Mouse (Mus musculus): ENCODE measurements around the gene Tmie.
A peak's percentile ranks its signal among the peaks of the same experiment; 100 is the strongest.

Tmie gene

GRCm38 (mm10) chr9:110888935-110889334, 9.0 kb upstream of the Tmie start:
- no peak for DNase-seq (ENCODE audit: low read depth)

- DNase-seq (ENCODE audit: low read depth) = no peak
Measured at GRCm38 (mm10) chr9:110887388-110888303, 7.7 kb upstream of the Tmie start.

- DNase-seq (ENCODE audit: low read depth) = no peak
Measured at GRCm38 (mm10) chr9:110881953-110882352, 2.0 kb upstream of the Tmie start.

- DNase-seq (ENCODE audit: low read depth) = no peak
Measured at GRCm38 (mm10) chr9:110880772-110881171, 859 bp upstream of the Tmie start.

GRCm38 (mm10) chr9:110879191-110879920, 557 bp downstream of the Tmie start, which contains the start of gene Als2cl:
Gene Als2cl (plus strand): TSS chr9:110879870.
- DNase-seq (ENCODE audit: low read depth) = no peak

- DNase-seq (ENCODE audit: low read depth) = peak; percentile 34
Measured at GRCm38 (mm10) chr9:110877888-110878287, 2.0 kb downstream of the Tmie start.

- no peak for DNase-seq (ENCODE audit: low read depth)
Measured at GRCm38 (mm10) chr9:110877353-110877752, 2.6 kb downstream of the Tmie start.

GRCm38 (mm10) chr9:110875288-110875695, 4.6 kb downstream of the Tmie start:
- no peak for DNase-seq (ENCODE audit: low read depth)

GRCm38 (mm10) chr9:110874660-110875191, 5.2 kb downstream of the Tmie start:
- DNase-seq (ENCODE audit: low read depth) = no peak

GRCm38 (mm10) chr9:110873681-110874659, 5.9 kb downstream of the Tmie start:
- DNase-seq (ENCODE audit: low read depth) = no peak

GRCm38 (mm10) chr9:110871030-110871429, 8.9 kb downstream of the Tmie start:
- peak; percentile 67 for DNase-seq (ENCODE audit: low read depth)

- no peak for DNase-seq (ENCODE audit: low read depth)
Measured at GRCm38 (mm10) chr9:110858967-110859596, 20.8 kb downstream of the Tmie start.

- DNase-seq (ENCODE audit: low read depth) = no peak
Measured at GRCm38 (mm10) chr9:110858523-110858922, 21.4 kb downstream of the Tmie start.

- no peak for DNase-seq (ENCODE audit: low read depth)
Measured at GRCm38 (mm10) chr9:110857781-110858472, 22.0 kb downstream of the Tmie start, which contains the start of gene Prss50. Gene Prss50 (plus strand): TSS chr9:110857967.

- no peak for DNase-seq (ENCODE audit: low read depth)
Measured at GRCm38 (mm10) chr9:110856920-110857319, 23.0 kb downstream of the Tmie start.

GRCm38 (mm10) chr9:110855903-110856302, 24.0 kb downstream of the Tmie start:
- no peak for DNase-seq (ENCODE audit: low read depth)

GRCm38 (mm10) chr9:110849162-110849561, 30.8 kb downstream of the Tmie start:
- DNase-seq (ENCODE audit: low read depth) = peak; percentile 63

- DNase-seq (ENCODE audit: low read depth) = no peak
Measured at GRCm38 (mm10) chr9:110844206-110844605, 35.7 kb downstream of the Tmie start, which contains the start of gene Prss46. Gene Prss46 (plus strand): TSS chr9:110844506.

GRCm38 (mm10) chr9:110841438-110841837, 38.5 kb downstream of the Tmie start:
- peak; percentile 21 for DNase-seq (ENCODE audit: low read depth)

- no peak for DNase-seq (ENCODE audit: low read depth)
Measured at GRCm38 (mm10) chr9:110840905-110841304, 39.0 kb downstream of the Tmie start.

Data from NIH3T3 (cell line).